Comparison of ENCODE assay signal across 8 mouse cellular contexts in genomic region chr7:100493117-100493483, GRCm38 (mm10). TPM values are rescaled to one million over a fixed set of nuclear protein-coding genes. Genes with fewer than 3 reads are reported as not detected.
DNase-seq lines count a peak whose midpoint lies in the region; ATAC-seq and TF ChIP-seq lines count a peak whose summit lies in the region.

TSS of gene Ucp2 (plus strand) at chr7:100493337.

- peak; percentile 97 for TF ChIP-seq POLR2A in heart, adult 2 months (IDR thresholded peaks at IDR 0.05; ENCODE audit: insufficient read depth, low read depth, low read length)
- peak; percentile 81 for TF ChIP-seq POLR2A in kidney, adult 2 months (IDR thresholded peaks at IDR 0.05; ENCODE audit: low read depth, low read length)

- peak within 1 kb of the TSS; percentile 87 for H3K4me2 ChIP-seq in limb, embryonic 11.5 days (ENCODE audit: low read depth, severe bottlenecking)
- peak within 1 kb of the TSS; percentile 76 for H3K4me2 ChIP-seq in midbrain, embryonic 12.5 days (replicated peaks)

- H3K79me2 ChIP-seq in heart, adult 2 months (replicated peaks; ENCODE audit: control insufficient read depth, insufficient read depth, low read length), result no peaks in the 10 kb centered on the region

- H3K27me3 ChIP-seq in embryonic facial prominence, embryonic 10.5 days (replicated peaks; ENCODE audit: low read depth, poor library complexity, severe bottlenecking), result peaks cover 30% of the 10 kb centered on the region
- no peaks in the 10 kb centered on the region for H3K27me3 ChIP-seq in heart, adult 2 months (ENCODE audit: control insufficient read depth, insufficient read depth, low read length)
- no peaks in the 10 kb centered on the region for H3K27me3 ChIP-seq in kidney, adult 2 months (replicated peaks; ENCODE audit: control insufficient read depth, insufficient read depth, low read length)
- H3K27me3 ChIP-seq in limb, embryonic 11.5 days (ENCODE audit: control insufficient read depth, insufficient read depth, low read length), result no peaks in the 10 kb centered on the region
- H3K27me3 ChIP-seq in midbrain, embryonic 12.5 days, result peaks cover 29% of the 10 kb centered on the region

- TF ChIP-seq EP300 in heart, adult 2 months (IDR thresholded peaks at IDR 0.05; ENCODE audit: insufficient read depth, low read depth, low read length), result 0 out of 2 replicates have a peak, but pooled peaks have one; percentile 11

- under 1% methylated on average over 27 of the region's 27 CpGs for WGBS in embryonic facial prominence, embryonic 10.5 days
- 3% methylated on average over 26 of the region's 27 CpGs for WGBS in heart, adult 2 months
- WGBS in kidney, adult 2 months, result 1% methylated on average over 27 of the region's 27 CpGs
- under 1% methylated on average over 26 of the region's 27 CpGs for WGBS in limb, embryonic 11.5 days
- WGBS in midbrain, embryonic 12.5 days, result under 1% methylated on average over 27 of the region's 27 CpGs

- H3K27ac ChIP-seq in embryonic facial prominence, embryonic 10.5 days (replicated peaks), result peak within 1 kb of the TSS; percentile 86
- H3K27ac ChIP-seq in heart, adult 2 months, result peak within 1 kb of the TSS; percentile 85
- peak within 1 kb of the TSS; percentile 59 for H3K27ac ChIP-seq in kidney, adult 2 months (ENCODE audit: insufficient read depth, low read depth, low read length)
- peak within 1 kb of the TSS; percentile 91; the same call in 1 of the 2 replicates for H3K27ac ChIP-seq in limb, embryonic 11.5 days (replicated peaks; ENCODE audit: low read depth, low read length)
- H3K27ac ChIP-seq in midbrain, embryonic 12.5 days (replicated peaks), result 0 out of 2 replicates have a peak within 1 kb of the TSS, but pooled peaks have one; percentile 55

- no peak for TF ChIP-seq CTCF in heart, adult 2 months (IDR thresholded peaks at IDR 0.05)
- no peak for TF ChIP-seq CTCF in kidney, adult 2 months (conservative IDR thresholded peaks at IDR 0.05; ENCODE audit: insufficient read depth, insufficient read length, low read depth, low read length)

- H3K9me3 ChIP-seq in embryonic facial prominence, embryonic 10.5 days, result no peaks in the 10 kb centered on the region
- H3K9me3 ChIP-seq in limb, embryonic 11.5 days (ENCODE audit: control insufficient read depth, low read length), result no peaks in the 10 kb centered on the region
- no peaks in the 10 kb centered on the region for H3K9me3 ChIP-seq in midbrain, embryonic 12.5 days

- peaks cover 58% of the 10 kb centered on the region for H3K4me1 ChIP-seq in embryonic facial prominence, embryonic 10.5 days
- H3K4me1 ChIP-seq in heart, adult 2 months (ENCODE audit: control insufficient read depth, insufficient read depth, low read length), result peaks cover 12% of the 10 kb centered on the region
- H3K4me1 ChIP-seq in kidney, adult 2 months (ENCODE audit: control insufficient read depth, insufficient read depth, low read length), result no peaks in the 10 kb centered on the region; the same call in 1 of the 2 replicates
- peaks cover 35% of the 10 kb centered on the region for H3K4me1 ChIP-seq in limb, embryonic 11.5 days (ENCODE audit: control insufficient read depth, insufficient read depth, low read length)
- H3K4me1 ChIP-seq in midbrain, embryonic 12.5 days, result peaks cover 44% of the 10 kb centered on the region

- intact Hi-C loops in heart, adult 2 months (cut with DNase I), result loop anchor here (2.0 kb wide), 2 partner anchors 28 to 64 kb away; no protein-coding TSS in a partner anchor

- ATAC-seq in cerebellum, adult (ENCODE audit: insufficient number of reproducible peaks, low FRiP score, low TSS enrichment), result 0 out of 2 replicates have a peak, but pooled peaks have one; percentile 26
- peak; percentile 53 for ATAC-seq in limb, embryonic 11.5 days (ENCODE audit: insufficient number of reproducible peaks, low FRiP score, low TSS enrichment, low read depth)
- peak; percentile 56 for ATAC-seq in midbrain, embryonic 12.5 days (ENCODE audit: low FRiP score, low read depth)

- peak within 1 kb of the TSS; percentile 64 for H3K4me3 ChIP-seq in embryonic facial prominence, embryonic 10.5 days
- peak within 1 kb of the TSS; percentile 66 for H3K4me3 ChIP-seq in heart, adult 2 months
- peak within 1 kb of the TSS; percentile 57 for H3K4me3 ChIP-seq in kidney, adult 2 months (ENCODE audit: insufficient read depth, low read depth, low read length)
- peak within 1 kb of the TSS; percentile 45 for H3K4me3 ChIP-seq in limb, embryonic 11.5 days (ENCODE audit: low read depth, low read length)
- peak within 1 kb of the TSS; percentile 42 for H3K4me3 ChIP-seq in midbrain, embryonic 12.5 days

- H3K9ac ChIP-seq in heart, adult 2 months (ENCODE audit: low read depth, low read length), result peak within 1 kb of the TSS; percentile 75
- peak within 1 kb of the TSS; percentile 60 for H3K9ac ChIP-seq in limb, embryonic 11.5 days (ENCODE audit: low read length)
- peak within 1 kb of the TSS; percentile 55 for H3K9ac ChIP-seq in midbrain, embryonic 12.5 days (replicated peaks)

- peaks cover 17% of the 10 kb centered on the region for H3K36me3 ChIP-seq in embryonic facial prominence, embryonic 10.5 days (replicated peaks)
- 0 out of 2 replicates have a peak, but pooled peaks cover 2% of the 10 kb centered on the region for H3K36me3 ChIP-seq in heart, adult 2 months (ENCODE audit: control insufficient read depth, insufficient read depth, low read length)
- H3K36me3 ChIP-seq in kidney, adult 2 months (ENCODE audit: control insufficient read depth, insufficient read depth, low read length), result no peaks in the 10 kb centered on the region
- H3K36me3 ChIP-seq in limb, embryonic 11.5 days (ENCODE audit: control insufficient read depth, insufficient read depth, low read length), result peaks cover 7% of the 10 kb centered on the region; the same call in 1 of the 2 replicates
- H3K36me3 ChIP-seq in midbrain, embryonic 12.5 days, result 0 out of 2 replicates have a peak, but pooled peaks cover 3% of the 10 kb centered on the region

- no peak for DNase-seq in cerebellum, adult 8-10 months
- DNase-seq in embryonic facial prominence, embryonic 10.5 days (ENCODE audit: low spot score), result peak; percentile 84
- peak; percentile 91 to 92 for DNase-seq in heart, adult 2 months
- peak; percentile 87 for DNase-seq in kidney, adult 2 months
- peak; percentile 85 for DNase-seq in limb, embryonic 11.5 days (ENCODE audit: low spot score)
- peak; percentile 95 for DNase-seq in spleen, adult 12 weeks (ENCODE audit: low spot score)

RNA-seq across cellular contexts. Expression of gene Ucp2, which starts in this region (rescaled TPM):
- 101 and 105 TPM in 2 replicates for polyA plus RNA-seq in embryonic facial prominence, embryonic 10.5 days (2016; fragmentation: Nextera tagmentation; extraction: Ambion mirVana)
- total RNA-seq in heart, adult 2 months (2021), result 100 to 1,000 TPM; 245 to 496 TPM
- 109 and 193 TPM in 2 replicates for polyA plus RNA-seq in heart, adult 2 months (2012; rRNA removed)
- polyA plus RNA-seq in kidney, adult 2 months (2012; rRNA removed), result 153 and 172 TPM in 2 replicates
- 116 and 123 TPM in 2 replicates for polyA plus RNA-seq in limb, embryonic 11.5 days (2014; fragmentation: Nextera tagmentation; extraction: Ambion mirVana)
- polyA plus RNA-seq in midbrain, embryonic 12.5 days (2016; fragmentation: Nextera tagmentation; extraction: Ambion mirVana), result 68.6 and 87.1 TPM in 2 replicates
